Comparison of ENCODE assay signal across 8 mouse cellular contexts in genomic region chr7:84151001-84151959, GRCm38 (mm10). TPM values are rescaled to one million over a fixed set of nuclear protein-coding genes. Genes with fewer than 3 reads are reported as not detected.
DNase-seq lines count a peak whose midpoint lies in the region; ATAC-seq and TF ChIP-seq lines count a peak whose summit lies in the region.

Gene Abhd17c, minus strand, starts transcription at chr7:84151893.

- H3K9me3 ChIP-seq in intestine, embryonic 16.5 days (ENCODE audit: control insufficient read depth, low read length) = no peaks in the 10 kb centered on the region
- H3K9me3 ChIP-seq in limb, embryonic 13.5 days = no peaks in the 10 kb centered on the region

- DNase-seq in lung, adult 2 months = peak; percentile 67
- DNase-seq in lung, postnatal 25 days (ENCODE audit: low spot score) = no peak
- peak; percentile 68 for DNase-seq in embryo, embryonic 9.5 days (ENCODE audit: extremely low spot score)
- no peak for DNase-seq in gonadal fat pad, adult 2 months (ENCODE audit: low read depth)
- DNase-seq in spleen, postnatal 36 days (ENCODE audit: low spot score in 2 of 2) = peak; percentile 36 to 37

- H3K27ac ChIP-seq in intestine, embryonic 16.5 days (ENCODE audit: low read length) = peak within 1 kb of the TSS; percentile 96
- H3K27ac ChIP-seq in limb, embryonic 13.5 days = peak within 1 kb of the TSS; percentile 89

- TF ChIP-seq CTCF in lung, adult 2 months (IDR thresholded peaks at IDR 0.05; ENCODE audit: insufficient read depth, low read length) = no peak

- TF ChIP-seq POLR2A in lung, adult 2 months (IDR thresholded peaks at IDR 0.05; ENCODE audit: borderline replicate concordance, extremely low read depth, low read depth, low read length) = no peak

- peak within 1 kb of the TSS; percentile 92 for H3K4me3 ChIP-seq in lung, adult 2 months (replicated peaks; ENCODE audit: extremely low read depth, low read depth, low read length)
- H3K4me3 ChIP-seq in intestine, embryonic 16.5 days (ENCODE audit: low read length) = peak within 1 kb of the TSS; percentile 94
- peak within 1 kb of the TSS; percentile 95 for H3K4me3 ChIP-seq in limb, embryonic 13.5 days

- under 1% methylated on average over 107 of the region's 109 CpGs for WGBS in lung, adult 2 months
- WGBS in intestine, embryonic 16.5 days = under 1% methylated on average over 103 of the region's 109 CpGs
- WGBS in limb, embryonic 13.5 days = under 1% methylated on average over 102 of the region's 109 CpGs

- H3K27me3 ChIP-seq in intestine, embryonic 16.5 days (replicated peaks; ENCODE audit: control insufficient read depth, insufficient read depth, low read length) = no peaks in the 10 kb centered on the region
- H3K27me3 ChIP-seq in limb, embryonic 13.5 days = no peaks in the 10 kb centered on the region

- no peaks in the 10 kb centered on the region for H3K36me3 ChIP-seq in intestine, embryonic 16.5 days (ENCODE audit: control insufficient read depth, insufficient read depth, low read length)
- H3K36me3 ChIP-seq in limb, embryonic 13.5 days = peaks cover 4% of the 10 kb centered on the region; the same call in 1 of the 2 replicates

- peaks cover 13% of the 10 kb centered on the region; the same call in 1 of the 2 replicates for H3K4me1 ChIP-seq in lung, adult 2 months (ENCODE audit: control insufficient read depth, insufficient read depth, low read length)
- H3K4me1 ChIP-seq in intestine, embryonic 16.5 days (ENCODE audit: control insufficient read depth, insufficient read depth, low read length) = peaks cover 30% of the 10 kb centered on the region
- H3K4me1 ChIP-seq in limb, embryonic 13.5 days = peaks cover 25% of the 10 kb centered on the region

- H3K9ac ChIP-seq in intestine, embryonic 16.5 days (ENCODE audit: low read depth, low read length) = peak within 1 kb of the TSS; percentile 97
- H3K9ac ChIP-seq in limb, embryonic 13.5 days = peak within 1 kb of the TSS; percentile 91

- peak; percentile 47 for ATAC-seq in intestine, embryonic 16.5 days
- peak; percentile 41 for ATAC-seq in limb, embryonic 13.5 days (ENCODE audit: low FRiP score, low read depth)
- ATAC-seq in monocyte, adult 5-6 weeks (replicated peaks; ENCODE audit: insufficient number of reproducible peaks, low FRiP score, low TSS enrichment, poor library complexity, severe bottlenecking) = peak; percentile 20; the same call in 1 of the 2 replicates

- peak within 1 kb of the TSS; percentile 68 for H3K4me2 ChIP-seq in intestine, embryonic 16.5 days (ENCODE audit: low read depth, low read length)
- H3K4me2 ChIP-seq in limb, embryonic 13.5 days (replicated peaks) = peak within 1 kb of the TSS; percentile 91

RNA-seq across cellular contexts. Expression of gene Abhd17c, which starts in this region (rescaled TPM):
- polyA plus RNA-seq in lung, adult 2 months (2012; rRNA removed) = 92.8 and 98.3 TPM in 2 replicates
- 35.4 and 42.2 TPM in 2 replicates for polyA plus RNA-seq in gonadal fat pad, adult 2 months (2012; rRNA removed)
- 12.5 and 15.1 TPM in 2 replicates for polyA plus RNA-seq in intestine, embryonic 16.5 days (2015; fragmentation: Nextera tagmentation; extraction: Ambion mirVana)
- polyA plus RNA-seq in limb, embryonic 13.5 days (2015; fragmentation: Nextera tagmentation; extraction: Ambion mirVana) = 25.4 and 33.4 TPM in 2 replicates
- total RNA-seq in monocyte, adult 5-6 weeks (2017) = 9.3 to 12.1 TPM (median 10.6 TPM) in 3 replicates

Comparison
In these comparisons a context has a peak if more than half of its experiments do, and no peak if none do; other contexts are left out.
1. DNase-seq: peak in lung, adult 2 months (single experiment), embryo, embryonic 9.5 days (single experiment) and spleen, postnatal 36 days (2 of 2); none in lung, postnatal 25 days (single experiment) and gonadal fat pad, adult 2 months (single experiment).
2. Peak in every context shown above with its lines, with median percentiles within 50 percentile points of each other: H3K4me3 ChIP-seq and ATAC-seq.